Mouse (Mus musculus) v-Abl transformed pro-B cells (cell line): ENCODE data around the gene Lrrc8c.

ENCODE experiments used
- in situ Hi-C, 2 experiments: fragments of 400-800 bp; cut with MboI; formaldehyde crosslinking; loops; one replicate each; pipeline ENCODE4 v1.15.1; 2025; ENCODE audit not compliant: unreplicated experiment in 2 of 2

Gene Lrrc8c

DNA sequence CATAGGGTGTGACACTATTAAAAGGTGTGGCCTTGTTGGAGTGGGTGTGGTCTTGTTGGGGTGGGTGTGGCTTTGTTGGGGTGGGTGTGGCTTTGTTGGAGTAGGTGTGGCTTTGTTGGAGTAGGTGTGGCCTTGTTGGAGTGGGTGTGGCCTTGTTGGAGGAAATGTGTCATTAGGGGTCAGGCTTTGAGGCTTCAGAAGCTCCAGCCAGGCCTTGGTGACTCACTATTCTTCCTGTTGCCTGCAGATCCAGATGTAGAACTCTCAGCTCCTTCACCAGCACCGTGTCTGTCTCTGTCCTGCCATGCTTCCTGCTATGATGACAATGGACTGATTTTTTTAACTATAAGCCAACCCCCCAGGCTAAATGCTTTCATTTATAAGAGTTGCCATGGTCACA is 19.8 kb upstream of the Lrrc8c start:
- in situ Hi-C loops, result loop anchor here (5.0 kb wide), 4 partner anchors 57 to 368 kb away; no protein-coding TSS in a partner anchor

DNA sequence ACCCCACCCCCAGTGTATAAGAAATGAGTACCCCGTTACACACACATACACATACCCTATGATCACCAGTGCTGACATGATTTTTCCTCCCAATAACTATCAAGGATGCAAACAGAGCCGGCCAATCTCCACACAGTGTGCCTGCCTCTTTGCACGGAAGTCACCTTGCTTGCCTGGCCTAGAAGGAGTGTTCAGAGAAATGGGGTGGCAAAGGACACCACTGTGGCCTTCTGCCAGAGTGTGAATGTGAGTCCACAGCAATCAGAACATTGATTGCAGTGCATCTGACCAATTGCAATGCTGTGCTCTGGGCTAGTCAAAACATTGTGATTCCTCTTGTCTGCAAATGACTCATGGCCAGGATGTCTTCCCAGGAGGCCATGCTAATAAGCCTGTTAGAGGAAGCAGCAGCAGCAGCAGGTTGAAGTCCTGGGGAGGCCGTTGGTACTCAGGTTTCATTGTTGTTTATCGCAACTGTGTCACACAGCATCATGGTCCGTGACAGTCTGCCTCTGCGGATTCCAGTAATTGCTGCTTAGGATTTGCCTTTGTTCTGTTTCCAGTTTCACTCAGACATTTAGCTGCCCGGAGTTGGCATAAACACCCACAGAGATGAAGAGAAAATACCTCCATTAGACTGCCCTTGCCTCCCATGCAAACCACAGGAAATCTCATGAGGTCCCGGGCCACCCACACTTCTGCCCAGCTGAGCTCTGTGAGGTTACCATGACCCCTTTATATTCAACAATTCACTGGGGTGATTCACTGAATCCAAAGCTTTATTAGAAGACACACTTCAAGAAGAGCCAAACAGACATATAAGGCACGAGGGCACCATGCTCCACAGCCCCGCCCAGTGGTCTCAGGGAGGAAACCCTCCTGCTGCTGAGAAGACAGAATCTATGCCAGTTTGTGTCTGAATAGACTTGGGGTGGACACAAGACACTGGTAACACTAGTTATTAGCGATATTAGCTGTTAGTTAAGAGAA is 18.8 kb upstream of the Lrrc8c start:
- in situ Hi-C loops, result loop anchor here (10.0 to 25.0 kb wide), 3 partner anchors 363 to 1776 kb away; partner anchors contain the start of genes Gbp4 (in 1 of the 2), Gbp8 (in 1 of the 2) and Gbp9 (in 1 of the 2)

DNA sequence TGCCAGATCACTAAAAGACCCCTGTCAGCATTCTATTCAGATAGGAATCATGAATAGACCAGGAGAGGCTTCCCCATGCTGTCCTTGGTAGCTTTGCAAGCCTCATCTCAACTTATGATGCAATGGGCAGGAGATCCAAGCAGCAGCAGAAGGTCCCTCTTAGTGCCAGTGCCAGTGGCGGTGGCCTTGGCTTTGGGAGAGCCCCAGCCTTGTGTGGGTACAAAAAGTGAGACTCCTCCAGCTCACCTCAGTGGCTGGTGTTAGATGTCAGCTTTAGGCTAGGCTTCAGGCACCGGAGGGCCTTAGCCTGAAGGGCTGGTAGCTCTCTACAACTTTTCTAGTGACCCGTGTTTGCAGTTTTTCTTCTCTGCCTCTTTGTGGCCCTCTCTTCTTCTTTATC is 18.1 kb upstream of the Lrrc8c start:
- in situ Hi-C loops, result loop anchor here (10.0 to 25.0 kb wide), 3 partner anchors 364 to 1776 kb away; partner anchors contain the start of genes Gbp4 (in 1 of the 2), Gbp8 (in 1 of the 2) and Gbp9 (in 1 of the 2)

DNA sequence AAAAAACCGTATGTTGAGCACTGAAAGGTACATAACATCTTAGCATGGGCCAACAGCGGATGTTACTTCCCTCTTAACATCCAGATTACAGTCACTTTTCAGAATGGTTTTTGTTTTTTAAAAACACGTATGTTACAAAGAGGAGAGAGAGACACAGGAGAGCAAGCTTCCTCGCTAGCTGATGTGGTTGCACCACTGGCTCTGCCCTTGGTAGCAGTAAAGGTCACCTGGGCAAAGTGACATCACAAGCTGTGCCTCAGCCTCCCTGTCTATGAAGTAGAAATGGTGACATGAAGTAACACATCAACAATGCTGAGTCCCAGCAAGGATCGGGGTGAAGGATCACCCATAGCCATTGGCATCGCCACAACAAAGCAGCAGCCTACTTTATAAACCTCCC is 10.4 kb upstream of the Lrrc8c start:
- in situ Hi-C loops, result loop anchor here (10.0 to 25.0 kb wide), 3 partner anchors 372 to 1784 kb away; partner anchors contain the start of genes Gbp4 (in 1 of the 2), Gbp8 (in 1 of the 2) and Gbp9 (in 1 of the 2)

DNA sequence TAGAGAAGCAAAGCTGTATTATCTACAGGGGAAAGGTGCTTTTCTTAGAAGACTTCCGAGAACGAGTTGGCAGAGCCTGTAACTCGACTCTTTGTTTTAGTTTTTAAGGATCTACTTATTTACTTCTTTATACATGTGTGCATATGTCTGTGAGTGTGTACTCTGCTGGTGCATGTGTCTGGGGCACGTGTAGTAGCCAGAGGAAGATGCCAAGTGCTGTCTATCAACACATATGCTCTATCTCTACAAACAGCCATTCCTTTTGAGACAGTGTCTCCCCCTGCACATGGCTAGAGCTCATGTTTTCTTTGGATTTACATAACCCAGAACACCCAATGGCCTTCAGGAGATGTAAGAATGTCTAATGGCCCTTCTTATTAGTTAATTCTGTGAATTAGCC is 6.9 kb upstream of the Lrrc8c start:
- in situ Hi-C loops, result loop anchor here (10.0 to 25.0 kb wide), 3 partner anchors 375 to 1375 kb away; partner anchors contain the start of genes Gbp4 (in 1 of the 2), Gbp8 (in 1 of the 2) and Gbp9 (in 1 of the 2)

DNA sequence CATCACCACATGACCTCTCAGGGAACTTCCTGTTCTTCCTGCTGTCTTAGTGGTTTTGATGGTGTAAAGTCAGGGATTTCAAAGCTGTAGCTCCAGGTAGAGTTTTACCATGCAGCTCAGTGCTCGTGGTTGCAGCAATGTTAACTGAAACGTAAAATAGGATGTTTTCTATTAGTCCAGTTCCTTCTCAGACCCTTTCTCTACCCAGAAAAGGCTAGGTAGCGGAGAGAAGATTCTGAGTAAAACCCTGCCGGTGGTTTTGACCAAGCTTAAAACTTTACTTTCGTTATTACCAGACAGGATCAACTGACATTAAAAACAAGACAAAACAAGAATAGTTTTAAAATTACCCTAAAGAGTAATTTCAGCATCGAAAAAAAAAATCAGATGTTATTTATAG is 3.7 kb upstream of the Lrrc8c start:
- in situ Hi-C loops, result loop anchor here (10.0 to 25.0 kb wide), 3 partner anchors 378 to 1372 kb away; partner anchors contain the start of genes Gbp4 (in 1 of the 2), Gbp8 (in 1 of the 2) and Gbp9 (in 1 of the 2)

DNA sequence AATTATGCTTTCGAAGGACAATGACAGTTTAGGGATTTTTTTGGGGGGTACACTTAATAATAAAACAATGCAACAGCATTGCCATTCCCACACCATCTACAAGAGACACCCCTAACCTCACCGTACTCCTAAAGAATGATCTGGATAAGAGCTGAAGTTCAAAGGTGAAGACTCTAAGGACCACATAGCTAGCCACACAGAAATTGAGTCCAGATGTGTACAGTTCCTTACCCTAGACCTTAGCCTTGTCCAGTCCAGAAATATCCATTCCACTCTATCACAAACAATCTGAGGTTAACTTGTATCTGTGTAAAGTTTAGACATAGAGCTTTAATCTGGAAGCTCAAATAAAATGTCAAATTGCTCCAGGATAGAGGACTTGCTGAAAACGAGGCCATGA is 2.9 kb upstream of the Lrrc8c start:
- in situ Hi-C loops, result loop anchor here (10.0 to 25.0 kb wide), 3 partner anchors 379 to 1371 kb away; partner anchors contain the start of genes Gbp4 (in 1 of the 2), Gbp8 (in 1 of the 2) and Gbp9 (in 1 of the 2)

DNA sequence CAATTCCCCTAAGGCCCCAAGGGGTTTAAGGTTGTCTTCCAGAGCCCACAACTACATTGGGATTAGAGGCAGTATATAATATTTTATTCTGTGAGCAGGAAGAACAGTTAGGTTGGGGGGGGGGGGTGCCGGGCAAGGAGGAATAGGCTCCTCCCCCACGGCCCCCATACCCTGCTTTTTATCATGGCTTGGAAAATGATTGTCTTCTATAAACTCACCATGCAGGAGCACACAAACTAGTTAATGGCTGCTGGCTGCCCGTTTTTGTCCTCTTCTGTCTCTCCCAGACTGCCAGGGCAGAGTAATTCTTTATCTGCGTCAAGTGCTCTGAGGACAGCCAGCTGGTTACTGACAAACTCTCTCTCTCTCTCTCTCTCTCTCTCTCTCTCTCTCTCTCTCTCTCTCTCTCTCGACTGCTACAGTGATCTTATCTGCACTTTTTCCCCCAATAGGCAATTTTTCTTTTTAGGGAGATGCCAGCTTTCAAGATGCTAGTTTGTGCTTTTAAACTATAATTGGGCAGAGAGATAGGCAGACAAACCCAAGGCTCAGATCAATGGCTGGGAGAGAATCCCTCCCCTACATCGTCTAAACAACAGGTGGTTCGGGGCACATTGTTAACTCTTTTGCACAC is 1.1 kb upstream of the Lrrc8c start:
- in situ Hi-C loops, result loop anchor here (10.0 to 25.0 kb wide), 3 partner anchors 381 to 1369 kb away; partner anchors contain the start of genes Gbp4 (in 1 of the 2), Gbp8 (in 1 of the 2) and Gbp9 (in 1 of the 2)

DNA sequence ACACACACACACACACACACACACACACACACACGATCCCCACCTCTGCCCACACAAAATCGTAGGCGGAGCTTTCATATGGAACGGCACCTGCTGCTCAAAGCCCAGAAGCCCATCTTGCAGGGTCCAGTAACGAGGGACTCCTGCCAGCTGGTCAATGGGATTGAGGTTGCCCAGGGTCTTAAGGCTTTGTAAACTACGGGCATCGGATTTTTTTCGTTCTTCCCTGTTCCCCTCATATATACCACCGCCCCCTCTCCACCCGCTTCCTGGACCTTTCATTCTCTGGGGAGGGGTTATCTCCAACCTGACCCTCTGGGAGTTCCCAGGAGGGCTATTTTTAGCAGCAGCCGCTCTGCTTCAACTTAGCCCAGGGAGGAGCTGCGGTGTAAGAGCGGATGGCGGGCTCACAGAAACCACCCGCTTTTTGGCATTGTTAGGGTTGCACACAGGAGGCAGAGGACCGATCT is 527 bp upstream of the Lrrc8c start:
- in situ Hi-C loops, result loop anchor here (10.0 to 25.0 kb wide), 3 partner anchors 381 to 1369 kb away; partner anchors contain the start of genes Gbp4 (in 1 of the 2), Gbp8 (in 1 of the 2) and Gbp9 (in 1 of the 2)

DNA sequence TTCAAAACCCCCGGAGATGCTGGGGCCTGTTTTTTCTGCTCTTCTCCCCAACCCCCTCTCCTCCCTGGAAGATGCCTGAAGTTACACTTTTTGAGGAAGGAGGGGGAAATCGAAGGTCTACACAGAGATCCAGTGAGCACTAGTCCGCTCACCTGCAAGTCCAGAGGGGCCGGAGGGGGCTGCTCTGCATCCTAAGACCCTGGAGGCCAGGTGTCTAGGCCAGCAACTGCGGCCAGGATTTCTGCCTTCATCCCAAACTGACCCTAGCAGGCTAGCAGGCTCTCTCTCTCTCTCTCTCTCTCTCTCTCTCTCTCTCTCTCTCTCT is 750 bp downstream of the Lrrc8c start:
- in situ Hi-C loops, result loop anchor here (5.0 to 25.0 kb wide), 4 partner anchors 132 to 1367 kb away; partner anchors contain the start of genes Gbp4 (in 1 of the 2), Gbp8 (in 1 of the 2) and Gbp9 (in 1 of the 2)

DNA sequence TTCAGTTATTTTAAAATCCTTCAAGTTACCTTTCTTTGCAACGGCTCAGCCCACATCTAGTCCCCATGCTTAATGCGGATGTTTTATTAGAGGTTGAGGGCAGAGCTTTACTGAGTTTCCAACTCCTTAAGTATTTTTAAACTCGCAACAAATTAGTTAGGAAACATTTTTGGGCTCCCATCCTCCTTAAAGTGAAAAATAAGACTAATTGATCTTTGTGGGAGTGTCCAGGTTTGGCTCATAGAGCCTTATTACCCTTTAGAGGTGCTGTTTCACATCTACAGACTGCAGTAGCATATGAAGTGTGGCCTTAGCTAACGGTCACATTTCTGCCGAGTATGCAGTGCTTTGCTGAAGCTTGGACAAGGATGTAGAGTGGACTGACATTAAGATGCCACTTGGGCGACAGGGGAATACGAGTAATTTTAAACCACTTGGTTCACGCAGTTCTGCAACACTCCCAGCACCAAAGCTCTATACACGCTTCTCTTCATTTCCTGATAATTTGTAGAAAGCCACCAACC is 1.3 kb downstream of the Lrrc8c start:
- in situ Hi-C loops, result loop anchor here in 1 of 2 experiments (5.0 to 25.0 kb wide), 3 partner anchors 132 to 1367 kb away; partner anchors contain the start of genes Gbp4, Gbp8 and Gbp9

DNA sequence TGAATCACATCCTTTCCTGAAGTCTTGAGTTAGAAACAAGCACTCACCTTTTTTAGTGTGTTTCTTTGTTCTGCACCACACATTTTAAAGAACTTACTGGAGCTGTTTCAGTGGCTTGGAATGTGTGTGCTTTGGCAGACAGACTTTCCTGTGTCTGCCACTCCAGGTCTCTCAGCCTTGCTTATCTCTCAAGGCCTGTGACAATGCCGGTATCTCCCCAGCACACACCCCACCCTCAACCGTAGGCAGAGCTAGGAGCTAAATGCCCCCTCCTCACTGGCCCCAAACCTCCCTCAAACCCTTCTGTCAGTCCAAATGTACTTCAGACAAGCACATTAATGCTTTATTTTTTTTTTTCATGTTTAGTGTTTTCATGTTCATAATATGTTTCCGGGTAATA is 4.3 kb downstream of the Lrrc8c start:
- in situ Hi-C loops, result loop anchor here in 1 of 2 experiments (5.0 to 25.0 kb wide), 3 partner anchors 129 to 1364 kb away; partner anchors contain the start of genes Gbp4, Gbp8 and Gbp9

DNA sequence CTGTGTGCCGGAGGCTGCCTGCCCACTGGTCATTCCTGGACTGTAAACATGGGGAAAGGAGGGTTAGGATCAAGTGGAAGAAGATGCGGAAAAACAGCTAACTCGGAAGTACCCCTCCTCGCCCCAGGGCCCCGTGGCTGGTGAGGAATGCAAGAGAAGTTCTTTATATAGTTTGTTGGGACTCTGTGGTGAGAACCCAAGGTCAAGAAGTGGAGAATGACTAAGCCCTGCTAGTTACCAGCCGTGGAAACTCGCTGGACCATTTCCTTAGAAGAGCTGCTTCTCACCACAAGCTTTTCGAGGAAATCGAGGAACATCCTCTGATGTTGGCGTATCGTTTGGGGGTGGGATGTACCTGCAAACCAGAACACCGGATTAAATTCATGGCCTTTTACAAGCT is 5.8 kb downstream of the Lrrc8c start:
- in situ Hi-C loops, result no loop called here

DNA sequence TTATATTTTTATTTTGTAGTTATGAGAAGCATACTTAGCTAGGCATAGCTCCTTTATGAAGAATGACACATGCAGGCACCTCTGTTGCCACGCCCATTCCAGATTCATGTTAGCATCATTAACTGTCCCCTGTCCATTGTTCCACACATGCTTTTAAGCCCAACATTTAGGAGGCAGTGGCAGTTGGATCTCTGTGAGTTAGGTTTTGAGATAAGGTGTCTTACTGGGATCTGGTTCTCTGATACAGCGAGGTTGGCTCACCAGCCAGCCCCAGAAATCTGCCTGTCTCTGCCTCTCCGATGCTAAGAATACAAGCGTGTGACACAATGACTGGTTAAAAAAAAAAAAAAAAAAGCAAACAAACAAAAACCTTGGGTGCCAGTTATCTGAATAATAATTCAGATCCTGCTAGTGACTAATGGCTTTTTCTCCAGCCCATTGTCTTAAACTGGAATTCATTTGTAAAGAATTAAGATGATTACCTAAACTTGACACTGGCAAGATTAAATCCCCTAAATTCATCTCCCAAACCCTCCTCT is 7.0 kb downstream of the Lrrc8c start:
- in situ Hi-C loops, result no loop called here

DNA sequence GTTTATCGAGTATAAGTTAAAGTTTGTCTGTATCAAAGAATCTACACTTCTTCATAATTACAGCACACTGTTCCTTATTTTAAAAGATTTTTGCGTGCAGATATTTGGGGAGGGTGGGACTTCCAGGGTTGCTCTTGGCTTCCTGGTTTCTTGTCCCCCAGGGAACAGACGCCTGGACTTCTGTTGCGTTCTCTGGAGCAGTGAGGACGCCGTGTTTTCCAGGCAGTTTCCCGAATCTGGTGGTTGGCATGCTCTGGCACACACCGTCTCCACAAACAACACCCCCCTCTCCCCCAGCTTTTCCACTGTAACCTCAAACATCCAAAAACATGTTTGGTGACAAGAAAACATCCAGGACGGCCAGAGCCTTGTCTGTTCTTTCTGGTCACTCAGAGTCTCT is 7.6 kb downstream of the Lrrc8c start:
- in situ Hi-C loops, result no loop called here

DNA sequence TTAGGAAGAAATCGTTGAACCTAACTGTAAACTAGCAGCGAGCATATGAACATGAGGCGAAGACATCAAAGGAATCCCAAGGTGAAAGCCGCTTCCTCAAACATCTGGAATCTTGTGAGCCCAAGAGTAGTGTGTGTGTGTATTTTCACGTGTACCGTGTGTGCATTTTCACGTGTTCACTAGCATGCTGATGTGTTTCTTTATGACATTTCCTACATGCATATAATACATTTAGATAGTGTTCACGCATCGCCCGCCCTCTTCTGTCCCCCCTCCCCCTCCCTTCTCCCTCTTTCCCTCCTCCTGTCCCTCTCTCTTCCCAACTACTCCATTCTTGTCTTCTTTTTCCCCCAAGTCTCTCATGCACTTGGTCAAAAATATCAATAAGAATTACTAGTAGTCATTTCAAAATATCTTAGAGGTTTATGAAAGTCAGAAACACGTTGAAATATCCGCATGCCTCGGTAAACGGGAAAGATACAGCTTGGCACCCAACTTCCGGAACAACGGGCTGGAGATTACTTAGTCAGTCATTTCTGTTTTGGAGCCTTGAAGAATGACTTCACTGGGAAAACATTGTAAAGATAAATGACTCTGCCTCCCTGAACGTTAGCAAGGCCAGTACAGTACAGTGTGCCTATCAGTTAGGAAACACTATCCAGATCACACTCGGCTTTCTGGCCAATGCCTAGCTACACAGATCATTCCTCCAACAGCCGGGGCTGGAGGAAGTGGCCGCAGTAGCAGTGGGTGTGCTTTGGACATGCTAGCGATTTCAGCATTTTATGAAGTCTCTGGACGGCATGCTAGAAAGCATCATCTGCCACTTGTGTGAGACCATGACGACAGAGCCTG is 8.5 kb downstream of the Lrrc8c start:
- in situ Hi-C loops, result no loop called here

DNA sequence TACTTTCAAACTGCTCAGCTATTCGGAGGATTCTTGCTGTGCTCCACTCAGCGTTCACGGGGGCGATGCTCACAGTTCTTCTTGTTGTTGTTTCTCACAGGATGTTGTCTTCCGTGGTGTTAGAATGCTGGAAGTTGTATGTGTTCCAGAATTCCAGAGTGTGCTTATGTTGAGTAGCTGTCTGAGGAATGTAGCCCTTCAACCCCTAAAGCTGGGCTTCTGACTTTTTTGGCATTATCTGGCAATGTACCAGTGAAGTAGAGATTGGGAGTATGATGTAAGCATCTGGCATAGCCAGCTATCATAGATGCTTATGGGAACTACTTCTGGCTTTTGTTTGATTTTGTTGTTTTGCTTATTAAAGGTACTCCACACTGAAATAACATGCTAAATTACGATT is 11.4 kb downstream of the Lrrc8c start:
- in situ Hi-C loops, result no loop called here

DNA sequence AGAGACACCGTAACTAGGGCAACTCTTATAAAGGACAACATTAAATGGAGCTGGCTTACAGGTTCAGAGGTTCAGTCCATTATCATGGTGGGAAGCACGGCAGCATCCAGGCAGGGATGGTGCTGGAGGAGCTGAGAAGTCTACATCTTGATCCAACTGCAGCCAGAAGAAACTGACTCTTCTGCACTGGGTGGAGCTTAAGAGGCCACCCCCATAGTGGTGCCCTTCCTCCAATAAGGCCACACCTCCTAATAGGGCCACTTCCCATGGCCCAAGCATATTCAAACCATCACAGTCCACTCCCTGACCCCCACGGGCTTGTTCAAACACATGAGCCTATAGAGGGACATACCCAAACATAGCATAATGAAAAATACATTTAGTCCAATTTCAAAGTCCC is 16.0 kb downstream of the Lrrc8c start:
- in situ Hi-C loops, result loop anchor here in 1 of 2 experiments (5.0 kb wide), 1 partner anchor 42 kb away; no protein-coding TSS in a partner anchor
